Mouse (Mus musculus) intestine, embryonic 16.5 days (tissue): ENCODE measurements around the gene Adat3. TPM values are rescaled to one million over a fixed set of nuclear protein-coding genes. Genes with fewer than 3 reads are reported as not detected.

Source experiments
- ATAC-seq: fragments of 200-750 bp; cut with Nextera tagmentation; 2 replicates; pipeline ENCODE4 v1.8.0; 2017; ENCODE audit warnings: moderate TSS enrichment, moderate library complexity
- H3K27ac ChIP-seq: fragments of 300-500 bp; sonication (generic); 2 replicates; pipeline ENCODE4 v1.5.1; 2014; ENCODE audit warnings: mild to moderate bottlenecking, low read length
- H3K27me3 ChIP-seq: fragments of 300-500 bp; sonication (generic); replicated peaks from 2 replicates; pipeline ENCODE4 v1.6.1; 2014; ENCODE audit warnings: low read length, control low read depth, mixed read lengths; ENCODE audit not compliant: control insufficient read depth, insufficient read depth
- H3K36me3 ChIP-seq: fragments of 300-500 bp; sonication (generic); 2 replicates; pipeline ENCODE4 v1.6.1; 2014; ENCODE audit warnings: low read length, control low read depth; ENCODE audit not compliant: control insufficient read depth, insufficient read depth
- H3K4me1 ChIP-seq: fragments of 300-500 bp; sonication (generic); 2 replicates; pipeline ENCODE4 v1.6.1; 2014; ENCODE audit warnings: low read length, control low read depth, mixed read lengths; ENCODE audit not compliant: control insufficient read depth, insufficient read depth
- H3K4me2 ChIP-seq: fragments of 300-500 bp; sonication (generic); 2 replicates; pipeline ENCODE4 v1.6.1; 2014; ENCODE audit warnings: low read depth, low read length, control low read depth
- H3K4me3 ChIP-seq: fragments of 300-500 bp; sonication (generic); 2 replicates; pipeline ENCODE4 v1.5.1; 2014; ENCODE audit warnings: mild to moderate bottlenecking, low read length
- H3K9ac ChIP-seq: fragments of 300-500 bp; sonication (generic); 2 replicates; pipeline ENCODE4 v1.6.1; 2014; ENCODE audit warnings: low read depth, low read length
- H3K9me3 ChIP-seq: fragments of 300-500 bp; sonication (generic); 2 replicates; pipeline ENCODE4 v1.6.1; 2016; ENCODE audit warnings: low read length, control low read depth; ENCODE audit not compliant: control insufficient read depth
- WGBS: fragments of 180-500 bp; shearing (Covaris S2); extraction: QIAGEN DNeasy Blood & Tissue Kit; methylation state at CpG from one replicate; pipeline ENCODE4 v1.1.7; 2014; 5-methylcytosine and 5-hydroxymethylcytosine counted together
- polyA plus RNA-seq: library from polyadenylated mRNA; unstranded; fragments of >200 nt; fragmentation: Nextera tagmentation; extraction: Ambion mirVana; gene quantifications from 2 replicates; pipeline ENCODE4 v1.2.1, GENCODE M21; 2015

The Adat3 gene
- polyA plus RNA-seq = 8.4 and 9.4 TPM in 2 replicates

GRCm38 (mm10) chr10:80602698-80603325, at the start of gene Adat3, which contains the start of gene Scamp4:
TSS of gene Adat3 (plus strand) at chr10:80602880.
TSS of gene Scamp4 (plus strand) at chr10:80602872.
- no peaks in the 10 kb centered on the region for H3K9me3 ChIP-seq
- peak within 1 kb of the TSS; percentile 67 for H3K4me2 ChIP-seq
- peak within 1 kb of the TSS; percentile 94 for H3K27ac ChIP-seq
- no peaks in the 10 kb centered on the region for H3K27me3 ChIP-seq
- peaks cover 16% of the 10 kb centered on the region for H3K36me3 ChIP-seq
- under 1% methylated on average over 54 of the region's 54 CpGs for WGBS
- H3K4me3 ChIP-seq = peak within 1 kb of the TSS; percentile 80
- ATAC-seq = peak; percentile 92
- peak within 1 kb of the TSS; percentile 77 for H3K9ac ChIP-seq
- peaks cover 24% of the 10 kb centered on the region for H3K4me1 ChIP-seq

GRCm38 (mm10) chr10:80553575-80553974, 49.1 kb upstream of the Adat3 start:
- Histone ChIP-seq H3K9ac (no peak overlapping the region), H3K9me3 (no peaks in the 10 kb centered on the region), H3K4me1 (peaks cover 22% of the 10 kb centered on the region), H3K36me3 (peaks cover 7% of the 10 kb centered on the region; the same call in 1 of the 2 replicates), H3K27ac (no peak overlapping the region), H3K4me3 (no peak overlapping the region), H3K27me3 (no peaks in the 10 kb centered on the region), H3K4me2 (no peak overlapping the region)
- 78% methylated on average over 8 of the region's 8 CpGs for WGBS
- ATAC-seq = peak; percentile 45

GRCm38 (mm10) chr10:80553997-80554396, 48.7 kb upstream of the Adat3 start:
- peaks cover 26% of the 10 kb centered on the region for H3K4me1 ChIP-seq
- no peak overlapping the region for H3K4me3 ChIP-seq
- no peak overlapping the region for H3K27ac ChIP-seq
- peaks cover 7% of the 10 kb centered on the region; the same call in 1 of the 2 replicates for H3K36me3 ChIP-seq
- ATAC-seq = peak; percentile 3; the same call in 1 of the 2 replicates
- WGBS = 93% methylated on average over 6 of the region's 6 CpGs
- no peak overlapping the region for H3K9ac ChIP-seq
- H3K9me3 ChIP-seq = no peaks in the 10 kb centered on the region
- no peak overlapping the region for H3K4me2 ChIP-seq
- H3K27me3 ChIP-seq = no peaks in the 10 kb centered on the region

GRCm38 (mm10) chr10:80557346-80557965, 45.2 kb upstream of the Adat3 start:
- 33% methylated on average over 5 of the region's 5 CpGs for WGBS
- Histone ChIP-seq H3K9me3 (no peaks in the 10 kb centered on the region), H3K36me3 (no peaks in the 10 kb centered on the region), H3K4me2 (no peak overlapping the region; the same call in 1 of the 2 replicates), H3K9ac (peak overlapping the region; percentile 37; the same call in 1 of the 2 replicates), H3K27ac (no peak overlapping the region), H3K4me3 (no peak overlapping the region), H3K4me1 (peaks cover 38% of the 10 kb centered on the region), H3K27me3 (no peaks in the 10 kb centered on the region)
- no peak for ATAC-seq

GRCm38 (mm10) chr10:80559431-80559830, 43.2 kb upstream of the Adat3 start:
- peaks cover 31% of the 10 kb centered on the region for H3K4me1 ChIP-seq
- H3K9me3 ChIP-seq = no peaks in the 10 kb centered on the region
- no peak overlapping the region for H3K4me2 ChIP-seq
- H3K27me3 ChIP-seq = no peaks in the 10 kb centered on the region
- no peak overlapping the region for H3K9ac ChIP-seq
- ATAC-seq = no peak
- no peak overlapping the region for H3K4me3 ChIP-seq
- H3K27ac ChIP-seq = no peak overlapping the region
- no peaks in the 10 kb centered on the region for H3K36me3 ChIP-seq
- 85% methylated on average over 7 of the region's 7 CpGs for WGBS

GRCm38 (mm10) chr10:80560621-80561020, 42.1 kb upstream of the Adat3 start:
- H3K27me3 ChIP-seq = no peaks in the 10 kb centered on the region
- peaks cover 30% of the 10 kb centered on the region for H3K4me1 ChIP-seq
- ATAC-seq = peak; percentile 27
- no peaks in the 10 kb centered on the region for H3K9me3 ChIP-seq
- H3K4me3 ChIP-seq = peak overlapping the region; percentile 99
- 1% methylated on average over 13 of the region's 13 CpGs for WGBS
- peak overlapping the region; percentile 66 for H3K4me2 ChIP-seq
- no peaks in the 10 kb centered on the region for H3K36me3 ChIP-seq
- peak overlapping the region; percentile 92 for H3K27ac ChIP-seq
- peak overlapping the region; percentile 99 for H3K9ac ChIP-seq

- no peaks in the 10 kb centered on the region for H3K27me3 ChIP-seq
- ATAC-seq = peak; percentile 86
- peak within 1 kb of the TSS; percentile 66 for H3K4me2 ChIP-seq
- WGBS = under 1% methylated on average over 72 of the region's 72 CpGs
- H3K36me3 ChIP-seq = no peaks in the 10 kb centered on the region
- peak within 1 kb of the TSS; percentile 99 for H3K9ac ChIP-seq
- H3K27ac ChIP-seq = peak within 1 kb of the TSS; percentile 92
- peaks cover 30% of the 10 kb centered on the region for H3K4me1 ChIP-seq
- no peaks in the 10 kb centered on the region for H3K9me3 ChIP-seq
- peak within 1 kb of the TSS; percentile 99 for H3K4me3 ChIP-seq
Observed at GRCm38 (mm10) chr10:80561116-80561944, 41.4 kb upstream of the Adat3 start, which contains the start of gene Rexo1. TSS of gene Rexo1 (minus strand) at chr10:80561560.

- WGBS = 25% methylated on average over 17 of the region's 17 CpGs
- Histone ChIP-seq H3K36me3 (no peaks in the 10 kb centered on the region), H3K27ac (no peak overlapping the region), H3K4me3 (no peak overlapping the region), H3K9me3 (no peaks in the 10 kb centered on the region), H3K4me2 (no peak overlapping the region), H3K27me3 (no peaks in the 10 kb centered on the region), H3K9ac (0 out of 2 replicates have a peak overlapping the region, but pooled peaks have one; percentile 14), H3K4me1 (peaks cover 28% of the 10 kb centered on the region)
- peak; percentile 42 for ATAC-seq
Observed at GRCm38 (mm10) chr10:80566375-80567092, 36.1 kb upstream of the Adat3 start.
